Mouse (Mus musculus) G1E-ER4 (cell line): ENCODE results near the gene Dph5. TPM values are rescaled to one million over a fixed set of nuclear protein-coding genes. Genes with fewer than 3 reads are reported as not detected.

ENCODE experiments used
- GATA1 ChIP-seq: IDR thresholded peaks from one replicate; pipeline ENCODE4 v1.8.0; 2012; ENCODE audit warnings: low read length, inconsistent platforms
- polyA plus RNA-seq: library from polyadenylated mRNA; stranded (reverse); fragments of >175 nt; gene quantifications from 2 replicates; pipeline ENCODE4 v1.2.3, GENCODE M21; 2012

The Dph5 gene
- polyA plus RNA-seq, 1 experiment, result 1.2 TPM

DNA sequence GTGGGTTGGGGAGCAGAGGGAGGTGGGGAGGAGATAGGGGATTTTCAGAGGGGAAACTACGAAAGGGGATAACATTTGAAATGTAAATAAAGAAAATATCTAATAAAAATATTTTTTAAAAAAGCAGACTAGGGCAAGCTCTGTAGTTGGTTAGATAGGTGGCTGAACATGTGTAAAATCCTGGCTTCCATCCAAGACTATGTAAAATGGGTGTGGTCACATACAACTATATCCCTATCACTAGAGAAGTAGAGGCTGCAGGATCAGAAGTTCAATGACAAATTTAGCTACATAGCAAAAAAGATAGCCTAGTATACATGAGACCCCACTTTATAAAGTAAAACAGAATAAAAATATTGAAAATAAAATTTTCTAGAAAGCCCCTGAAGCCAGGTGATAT, 10.5 kb upstream of the Dph5 start:
- TF ChIP-seq GATA1, result no peak

- TF ChIP-seq GATA1, result no peak
These were observed 3.6 kb upstream of the Dph5 start for GRCm38 (mm10) chr3:115884086-115884485.

GRCm38 (mm10) chr3:115888310-115889106, 871 bp downstream of the Dph5 start:
- no peak for TF ChIP-seq GATA1

GRCm38 (mm10) chr3:115892341-115892740, 4.7 kb downstream of the Dph5 start:
- no peak for TF ChIP-seq GATA1

- TF ChIP-seq GATA1, result no peak
These were observed 5.5 kb downstream of the Dph5 start for GRCm38 (mm10) chr3:115893166-115893565.

- no peak for TF ChIP-seq GATA1
These were observed 10.8 kb downstream of the Dph5 start for GRCm38 (mm10) chr3:115898354-115898948.

DNA sequence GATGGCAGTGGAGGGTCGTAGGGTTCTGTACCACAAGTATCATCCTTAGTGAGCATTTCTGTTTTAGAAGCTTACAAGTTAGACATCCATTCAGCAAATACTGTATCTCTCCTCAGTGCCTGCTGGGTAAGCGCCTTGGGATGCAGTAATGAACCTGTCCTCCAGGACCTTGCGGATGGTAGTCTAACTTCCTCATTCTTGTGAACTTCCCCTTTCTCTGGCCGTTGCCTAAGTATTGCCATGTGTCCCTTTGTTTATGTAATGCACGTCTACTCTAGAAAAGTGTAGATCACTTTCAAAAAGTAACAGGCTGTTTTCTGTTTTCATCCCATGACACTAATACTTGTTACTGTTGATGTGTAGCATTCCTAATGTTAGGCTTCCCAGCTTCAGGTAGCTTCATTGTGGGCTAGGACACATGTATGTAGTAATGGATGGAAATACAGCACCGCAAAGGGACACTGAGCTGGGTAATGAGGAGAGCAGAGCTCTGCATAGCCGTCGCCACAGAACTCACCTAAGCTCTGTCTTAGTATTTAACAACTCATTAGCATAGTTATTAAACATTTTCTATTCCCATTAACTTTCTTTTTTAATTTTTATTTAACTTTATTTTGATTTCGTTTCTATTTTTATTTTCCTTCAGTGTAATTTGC, 14.8 kb downstream of the Dph5 start:
- TF ChIP-seq GATA1, result no peak

DNA sequence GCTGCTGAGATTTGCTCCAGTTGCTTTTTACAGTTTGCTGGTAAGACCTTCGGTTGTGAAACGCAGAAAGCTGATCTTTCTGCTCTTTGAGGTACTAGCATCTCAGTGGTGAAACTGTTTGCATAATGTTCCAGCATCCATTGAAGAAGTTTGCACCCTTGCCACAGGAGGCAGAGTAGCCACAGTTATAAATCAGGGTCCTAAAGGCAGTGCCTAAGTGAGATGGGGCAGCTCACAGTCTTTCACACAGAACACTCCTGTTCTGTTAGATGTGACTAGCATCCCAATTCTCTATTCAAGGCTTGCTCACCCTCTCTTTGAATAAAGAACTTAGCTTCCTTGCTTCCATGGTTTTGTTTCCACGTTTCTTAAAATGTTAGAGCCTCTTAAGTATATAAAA, 17.4 kb downstream of the Dph5 start:
- TF ChIP-seq GATA1, result no peak

DNA sequence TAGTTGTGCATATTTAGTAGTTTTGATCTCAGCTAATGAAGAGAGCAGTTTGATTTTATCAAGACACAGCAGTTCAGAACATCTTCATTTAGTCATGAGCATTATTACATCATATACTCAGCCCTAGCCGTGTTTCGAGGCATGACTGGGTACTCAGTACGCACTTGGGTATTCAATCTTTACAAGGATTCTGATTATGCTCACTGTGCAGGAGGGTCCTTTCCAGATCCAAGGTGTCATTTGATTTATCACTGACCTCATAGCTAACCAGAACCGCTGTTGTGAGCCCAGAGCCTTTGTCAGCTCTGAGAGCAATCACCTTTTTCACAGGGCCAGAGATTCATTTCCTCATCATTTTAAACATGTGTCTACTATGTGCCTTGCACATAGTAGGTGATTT, 17.9 kb downstream of the Dph5 start:
- no peak for TF ChIP-seq GATA1

- TF ChIP-seq GATA1, result no peak
These were observed 37.0 kb downstream of the Dph5 start for GRCm38 (mm10) chr3:115924401-115925190.

- TF ChIP-seq GATA1, result no peak
These were observed 38.9 kb downstream of the Dph5 start for GRCm38 (mm10) chr3:115926531-115926930.

- no peak for TF ChIP-seq GATA1
These were observed 44.1 kb downstream of the Dph5 start for GRCm38 (mm10) chr3:115931701-115932100.

DNA sequence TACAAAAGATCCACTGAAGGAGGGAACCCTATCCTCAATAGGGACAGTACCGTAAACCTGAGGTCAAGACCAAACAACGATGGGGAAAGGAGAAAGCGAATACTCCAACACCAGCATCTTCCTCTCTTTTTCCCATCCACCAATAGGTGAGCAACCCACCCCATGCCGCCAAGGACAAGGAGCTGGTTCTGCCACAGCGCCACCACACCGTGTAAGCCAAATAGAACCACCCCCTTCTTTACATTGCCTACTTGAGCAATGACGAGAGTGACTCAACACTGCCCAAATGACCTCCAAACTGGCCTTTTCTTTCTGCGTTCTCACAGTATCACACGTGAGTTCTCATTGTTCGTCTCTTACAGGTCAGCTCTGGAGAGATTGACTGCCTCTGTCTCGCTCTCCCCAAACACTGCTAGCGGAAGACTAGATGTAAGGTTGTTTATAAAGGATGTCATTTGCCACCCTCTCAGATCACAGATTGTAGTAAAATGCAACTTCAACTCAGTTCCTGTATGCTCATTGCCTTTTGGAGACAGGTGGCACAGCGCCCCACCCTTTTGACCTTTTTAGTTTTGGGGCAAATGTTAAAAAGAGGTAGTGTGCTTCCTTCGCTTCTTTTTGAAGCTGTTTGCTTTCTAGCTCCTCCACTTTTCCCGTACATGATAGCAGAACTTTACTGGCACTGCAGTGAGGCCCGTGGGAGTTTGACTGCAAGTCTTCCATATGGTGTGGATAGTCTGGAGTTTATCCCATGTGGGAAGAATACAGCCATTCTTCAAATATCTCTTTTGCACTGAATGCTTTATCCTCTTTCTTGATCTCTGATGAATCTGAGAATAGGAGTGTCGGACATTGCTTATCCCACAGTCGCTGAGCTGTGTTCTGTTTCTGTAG, 45.9 kb downstream of the Dph5 start:
- TF ChIP-seq GATA1, result no peak

- TF ChIP-seq GATA1, result no peak
These were observed 49.3 kb downstream of the Dph5 start for GRCm38 (mm10) chr3:115936734-115937599.
